Mouse (Mus musculus) stomach, postnatal 0 days (tissue): ENCODE results near the gene Arhgap9.

Experiments used
- CTCF ChIP-seq: IDR thresholded peaks from 2 replicates; pipeline ENCODE4 v1.5.1; 2016; ENCODE audit warnings: antibody characterized with exemption, low read depth, mild to moderate bottlenecking, moderate library complexity
- EP300 ChIP-seq: optimal IDR thresholded peaks from 2 replicates; pipeline ENCODE3; 2016; ENCODE audit warnings: antibody characterized with exemption

GRCm38 (mm10) chr10:127318009-127318408 lies 3.8 kb upstream of the Arhgap9 start:
- TF ChIP-seq CTCF, result no peak
- no peak for TF ChIP-seq EP300
